Mouse (Mus musculus): Measurements from ENCODE around the gene Mlst8. TPM values are rescaled to one million over a fixed set of nuclear protein-coding genes. Genes with fewer than 3 reads are reported as not detected.
A peak's percentile ranks its signal among the peaks of the same experiment; 100 is the strongest.
"Not testable (repeated sequence)": the region's sequence is repeated elsewhere in the genome, so short reads cannot be mapped to it uniquely, and the experiment has no call there.

Mlst8 gene
- polyA plus RNA-seq, 2 experiments, result 9.6 to 13.5 TPM

GRCm38 (mm10) chr17:24425905-24426304, 53.0 kb downstream of the Mlst8 start:
- Histone ChIP-seq H3K27ac (peak overlapping the region; percentile 32), H3K9ac (replicated peaks) (no peak overlapping the region; the same call in 1 of the 2 replicates), H3K9me3 (ENCODE audit: control insufficient read depth, low read length) (no peaks in the 10 kb centered on the region), H3K4me2 (ENCODE audit: low read depth) (peak overlapping the region; percentile 95), H3K4me1 (replicated peaks; ENCODE audit: control insufficient read depth in 2 of 2, insufficient read depth in 2 of 2, low read length in 1 of 2) (peaks cover 2 to 4% of the 10 kb centered on the region in 2 experiments; a peak in 2 of 4 replicates), H3K27me3 (ENCODE audit: control insufficient read depth, insufficient read depth, low read length) (no peaks in the 10 kb centered on the region), H3K36me3 (replicated peaks; ENCODE audit: control insufficient read depth, insufficient read depth, low read depth) (peaks cover 45% of the 10 kb centered on the region), H3K4me3 (ENCODE audit: insufficient read depth in 1 of 2, low read depth in 2 of 2, low read length in 2 of 2) (no peak overlapping the region)
- DNase-seq (ENCODE audit: low read depth in 3 of 3, low spot score in 3 of 3) (no peak), ATAC-seq (ENCODE audit: insufficient read depth) (no peak)
- 84% methylated on average over 7 of the region's 7 CpGs for WGBS (ENCODE audit: insufficient replicate concordance)
- TF ChIP-seq CTCF (IDR thresholded peaks at IDR 0.05; ENCODE audit: low read depth) (no peak), EP300 (IDR thresholded peaks at IDR 0.05; ENCODE audit: low read depth) (no peak)

DNA sequence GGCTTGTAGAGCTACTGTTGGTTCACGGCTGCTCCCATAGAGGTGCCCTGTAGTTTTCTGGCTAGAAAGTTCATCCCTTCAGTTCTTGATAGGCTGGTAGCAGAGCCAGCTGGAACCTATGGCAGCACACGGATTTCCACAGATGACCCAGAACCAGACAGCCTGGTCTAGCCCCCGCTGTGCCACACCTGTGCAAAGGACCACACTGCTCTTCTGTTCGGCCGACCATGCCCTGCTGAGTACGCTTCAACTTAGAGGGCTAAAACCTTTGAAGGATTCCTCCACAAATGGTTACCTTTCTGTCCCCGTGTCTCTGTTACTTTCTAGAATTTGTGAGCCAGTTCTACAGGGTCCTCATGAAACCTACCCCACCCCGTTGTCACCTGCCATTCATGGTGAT, 53.6 kb downstream of the Mlst8 start:
- peaks cover 51% of the 10 kb centered on the region for H3K36me3 ChIP-seq (replicated peaks; ENCODE audit: control insufficient read depth, insufficient read depth, low read depth)
- not testable (repeated sequence) for DNase-seq (ENCODE audit: low read depth in 3 of 3, low spot score in 3 of 3); H3K4me3 ChIP-seq (ENCODE audit: insufficient read depth in 1 of 2, low read depth in 2 of 2, low read length in 2 of 2); H3K4me2 ChIP-seq (ENCODE audit: low read depth); H3K27me3 ChIP-seq (ENCODE audit: control insufficient read depth, insufficient read depth, low read length); ATAC-seq (ENCODE audit: insufficient read depth); H3K9me3 ChIP-seq (ENCODE audit: control insufficient read depth, low read length); H3K9ac ChIP-seq (replicated peaks); H3K4me1 ChIP-seq (replicated peaks; ENCODE audit: control insufficient read depth in 2 of 2, insufficient read depth in 2 of 2, low read length in 1 of 2); H3K27ac ChIP-seq
- WGBS (ENCODE audit: insufficient replicate concordance), result 82% methylated on average over 5 of the region's 8 CpGs

DNA sequence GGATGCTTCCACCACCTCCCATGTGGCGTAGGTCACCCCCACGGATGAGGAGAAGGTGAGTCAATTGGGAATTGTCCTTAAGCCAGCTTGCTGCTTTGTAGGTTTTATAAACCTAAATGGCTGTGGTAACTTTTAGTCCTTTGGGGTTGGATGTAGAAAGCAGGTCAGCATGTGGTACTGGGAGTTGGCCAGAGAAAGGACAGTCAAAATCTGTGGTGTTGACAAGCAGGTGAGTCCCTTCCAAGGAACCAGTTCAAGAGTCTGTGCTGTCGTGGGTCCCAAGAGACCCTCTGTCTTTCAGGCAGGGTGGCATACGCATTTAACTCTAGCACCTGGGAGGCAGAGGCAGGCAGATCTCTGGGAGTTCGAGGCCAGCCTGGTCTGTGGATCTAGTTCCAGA, 54.4 kb downstream of the Mlst8 start:
- H3K4me2 ChIP-seq (ENCODE audit: low read depth), result no peak overlapping the region
- ATAC-seq (ENCODE audit: insufficient read depth) (no peak), DNase-seq (ENCODE audit: low read depth in 3 of 3, low spot score in 3 of 3) (no peak)
- peaks cover 59% of the 10 kb centered on the region for H3K36me3 ChIP-seq (replicated peaks; ENCODE audit: control insufficient read depth, insufficient read depth, low read depth)
- H3K9me3 ChIP-seq (ENCODE audit: control insufficient read depth, low read length), result no peaks in the 10 kb centered on the region
- H3K27me3 ChIP-seq (ENCODE audit: control insufficient read depth, insufficient read depth, low read length), result no peaks in the 10 kb centered on the region
- WGBS (ENCODE audit: insufficient replicate concordance), result 85% methylated on average over 5 of the region's 5 CpGs
- no peak for TF ChIP-seq CTCF (IDR thresholded peaks at IDR 0.05; ENCODE audit: low read depth)
- H3K27ac ChIP-seq, result no peak overlapping the region
- no peak overlapping the region for H3K4me3 ChIP-seq (ENCODE audit: insufficient read depth in 1 of 2, low read depth in 2 of 2, low read length in 2 of 2)
- H3K4me1 ChIP-seq (replicated peaks; ENCODE audit: control insufficient read depth in 2 of 2, insufficient read depth in 2 of 2, low read length in 1 of 2), result peaks cover 2 to 4% of the 10 kb centered on the region in 2 experiments; a peak in 2 of 4 replicates
- H3K9ac ChIP-seq (replicated peaks), result no peak overlapping the region

Other genes starting within 250 kb of the Mlst8 start
- 34.0 and 36.9 TPM in 2 replicates for gene Ccnf, start 227.6 kb downstream of the Mlst8 start, polyA plus RNA-seq (2012; rRNA removed)
- gene Ccnf, start 227.6 kb downstream of the Mlst8 start, polyA plus RNA-seq (2014; fragmentation: Nextera tagmentation; extraction: Ambion mirVana), result 69.5 and 71.7 TPM in 2 replicates
- 0.04 TPM in 1 of 2 replicates, not detected in the other for gene Abca17, start 128.0 kb downstream of the Mlst8 start, polyA plus RNA-seq (2012; rRNA removed)
- gene Abca17, start 128.0 kb downstream of the Mlst8 start, polyA plus RNA-seq (2014; fragmentation: Nextera tagmentation; extraction: Ambion mirVana), result not detected in 2 replicates
- gene Abca3, start 127.1 kb downstream of the Mlst8 start, polyA plus RNA-seq (2012; rRNA removed), result 14.4 and 14.8 TPM in 2 replicates
- 12.5 and 14.4 TPM in 2 replicates for gene Abca3, start 127.1 kb downstream of the Mlst8 start, polyA plus RNA-seq (2014; fragmentation: Nextera tagmentation; extraction: Ambion mirVana)
- 91.5 and 114 TPM in 2 replicates for gene Rnps1, start 64.5 kb downstream of the Mlst8 start, polyA plus RNA-seq (2012; rRNA removed)
- 90.6 and 96.3 TPM in 2 replicates for gene Rnps1, start 64.5 kb downstream of the Mlst8 start, polyA plus RNA-seq (2014; fragmentation: Nextera tagmentation; extraction: Ambion mirVana)
- 42.3 and 48.3 TPM in 2 replicates for gene Eci1, start 52.4 kb downstream of the Mlst8 start, polyA plus RNA-seq (2012; rRNA removed)
- 56.4 and 64.7 TPM in 2 replicates for gene Eci1, start 52.4 kb downstream of the Mlst8 start, polyA plus RNA-seq (2014; fragmentation: Nextera tagmentation; extraction: Ambion mirVana)
- gene Dnase1l2, start 36.0 kb downstream of the Mlst8 start, polyA plus RNA-seq (2012; rRNA removed), result 2.1 and 2.3 TPM in 2 replicates
- gene Dnase1l2, start 36.0 kb downstream of the Mlst8 start, polyA plus RNA-seq (2014; fragmentation: Nextera tagmentation; extraction: Ambion mirVana), result 0.14 and 0.46 TPM in 2 replicates
- gene E4f1, start 8.8 kb downstream of the Mlst8 start, polyA plus RNA-seq (2012; rRNA removed), result 17.1 and 19.9 TPM in 2 replicates
- gene E4f1, start 8.8 kb downstream of the Mlst8 start, polyA plus RNA-seq (2014; fragmentation: Nextera tagmentation; extraction: Ambion mirVana), result 4.5 and 5.0 TPM in 2 replicates
- 37.9 and 38.2 TPM in 2 replicates for gene Pgp, start 8.7 kb downstream of the Mlst8 start, polyA plus RNA-seq (2012; rRNA removed)
- 70.4 and 76.7 TPM in 2 replicates for gene Pgp, start 8.7 kb downstream of the Mlst8 start, polyA plus RNA-seq (2014; fragmentation: Nextera tagmentation; extraction: Ambion mirVana)
- 0.29 and 0.30 TPM in 2 replicates for gene Bricd5, start 5.2 kb downstream of the Mlst8 start, polyA plus RNA-seq (2012; rRNA removed)
- gene Bricd5, start 5.2 kb downstream of the Mlst8 start, polyA plus RNA-seq (2014; fragmentation: Nextera tagmentation; extraction: Ambion mirVana), result 0.23 TPM in 1 of 2 replicates, not detected in the other
- 0.09 and 0.11 TPM in 2 replicates for gene Caskin1, start 9.5 kb upstream of the Mlst8 start, polyA plus RNA-seq (2012; rRNA removed)
- gene Caskin1, start 9.5 kb upstream of the Mlst8 start, polyA plus RNA-seq (2014; fragmentation: Nextera tagmentation; extraction: Ambion mirVana), result 0.08 TPM in 2 replicates
- gene Traf7, start 48.9 kb upstream of the Mlst8 start, polyA plus RNA-seq (2012; rRNA removed), result 55.4 and 64.2 TPM in 2 replicates
- 25.6 and 29.4 TPM in 2 replicates for gene Traf7, start 48.9 kb upstream of the Mlst8 start, polyA plus RNA-seq (2014; fragmentation: Nextera tagmentation; extraction: Ambion mirVana)
- 0.21 and 0.28 TPM in 2 replicates for gene Rab26, start 55.1 kb upstream of the Mlst8 start, polyA plus RNA-seq (2012; rRNA removed)
- 0.95 and 1.0 TPM in 2 replicates for gene Rab26, start 55.1 kb upstream of the Mlst8 start, polyA plus RNA-seq (2014; fragmentation: Nextera tagmentation; extraction: Ambion mirVana)
- 3.4 and 4.0 TPM in 2 replicates for gene Pkd1, start 70.8 kb upstream of the Mlst8 start, polyA plus RNA-seq (2012; rRNA removed)
- gene Pkd1, start 70.8 kb upstream of the Mlst8 start, polyA plus RNA-seq (2014; fragmentation: Nextera tagmentation; extraction: Ambion mirVana), result 1.8 and 2.9 TPM in 2 replicates
- 17.0 and 21.4 TPM in 2 replicates for gene Tsc2, start 153.6 kb upstream of the Mlst8 start, polyA plus RNA-seq (2012; rRNA removed)
- 17.6 and 23.8 TPM in 2 replicates for gene Tsc2, start 153.6 kb upstream of the Mlst8 start, polyA plus RNA-seq (2014; fragmentation: Nextera tagmentation; extraction: Ambion mirVana)
- gene Nthl1, start 153.6 kb upstream of the Mlst8 start, polyA plus RNA-seq (2012; rRNA removed), result 6.2 and 6.6 TPM in 2 replicates
- gene Nthl1, start 153.6 kb upstream of the Mlst8 start, polyA plus RNA-seq (2014; fragmentation: Nextera tagmentation; extraction: Ambion mirVana), result 5.9 and 6.1 TPM in 2 replicates
- 5.5 and 5.7 TPM in 2 replicates for gene Slc9a3r2, start 171.2 kb upstream of the Mlst8 start, polyA plus RNA-seq (2012; rRNA removed)
- 8.1 and 9.9 TPM in 2 replicates for gene Slc9a3r2, start 171.2 kb upstream of the Mlst8 start, polyA plus RNA-seq (2014; fragmentation: Nextera tagmentation; extraction: Ambion mirVana)
- gene Npw, start 179.4 kb upstream of the Mlst8 start, polyA plus RNA-seq (2012; rRNA removed), result 0.27 TPM in 1 of 2 replicates, not detected in the other
- gene Npw, start 179.4 kb upstream of the Mlst8 start, polyA plus RNA-seq (2014; fragmentation: Nextera tagmentation; extraction: Ambion mirVana), result 0.29 TPM in 1 of 2 replicates, not detected in the other
- gene Zfp598, start 190.6 kb upstream of the Mlst8 start, polyA plus RNA-seq (2012; rRNA removed), result 21.3 and 23.8 TPM in 2 replicates
- 10.7 and 14.5 TPM in 2 replicates for gene Zfp598, start 190.6 kb upstream of the Mlst8 start, polyA plus RNA-seq (2014; fragmentation: Nextera tagmentation; extraction: Ambion mirVana)
- gene Syngr3, start 210.9 kb upstream of the Mlst8 start, polyA plus RNA-seq (2012; rRNA removed), result 0.06 and 0.14 TPM in 2 replicates
- gene Syngr3, start 210.9 kb upstream of the Mlst8 start, polyA plus RNA-seq (2014; fragmentation: Nextera tagmentation; extraction: Ambion mirVana), result 0.08 TPM in 1 of 2 replicates, not detected in the other
- gene Gfer, start 217.1 kb upstream of the Mlst8 start, polyA plus RNA-seq (2012; rRNA removed), result 13.9 and 19.5 TPM in 2 replicates
- 30.2 and 32.3 TPM in 2 replicates for gene Gfer, start 217.1 kb upstream of the Mlst8 start, polyA plus RNA-seq (2014; fragmentation: Nextera tagmentation; extraction: Ambion mirVana)
- gene Noxo1, start 217.2 kb upstream of the Mlst8 start, polyA plus RNA-seq (2012; rRNA removed), result 0.87 and 0.97 TPM in 2 replicates
- 0.25 and 0.30 TPM in 2 replicates for gene Noxo1, start 217.2 kb upstream of the Mlst8 start, polyA plus RNA-seq (2014; fragmentation: Nextera tagmentation; extraction: Ambion mirVana)
- gene Tbl3, start 228.6 kb upstream of the Mlst8 start, polyA plus RNA-seq (2012; rRNA removed), result 20.5 and 26.8 TPM in 2 replicates
- gene Tbl3, start 228.6 kb upstream of the Mlst8 start, polyA plus RNA-seq (2014; fragmentation: Nextera tagmentation; extraction: Ambion mirVana), result 31.3 and 33.4 TPM in 2 replicates
- 0.11 and 0.29 TPM in 2 replicates for gene Rnf151, start 239.0 kb upstream of the Mlst8 start, polyA plus RNA-seq (2012; rRNA removed)
- gene Rnf151, start 239.0 kb upstream of the Mlst8 start, polyA plus RNA-seq (2014; fragmentation: Nextera tagmentation; extraction: Ambion mirVana), result not detected in 2 replicates
- gene Rps2, start 239.0 kb upstream of the Mlst8 start, polyA plus RNA-seq (2012; rRNA removed), result 2,096 and 2,246 TPM in 2 replicates
- 1,219 and 1,250 TPM in 2 replicates for gene Rps2, start 239.0 kb upstream of the Mlst8 start, polyA plus RNA-seq (2014; fragmentation: Nextera tagmentation; extraction: Ambion mirVana)
- gene Ndufb10, start 245.4 kb upstream of the Mlst8 start, polyA plus RNA-seq (2012; rRNA removed), result 84.0 and 162 TPM in 2 replicates
- gene Ndufb10, start 245.4 kb upstream of the Mlst8 start, polyA plus RNA-seq (2014; fragmentation: Nextera tagmentation; extraction: Ambion mirVana), result 207 and 216 TPM in 2 replicates
- 0.03 TPM in 1 of 2 replicates, not detected in the other for gene Rpl3l, start 248.7 kb upstream of the Mlst8 start, polyA plus RNA-seq (2012; rRNA removed)
- not detected in 2 replicates for gene Rpl3l, start 248.7 kb upstream of the Mlst8 start, polyA plus RNA-seq (2014; fragmentation: Nextera tagmentation; extraction: Ambion mirVana)

Data from liver, embryonic 14.5 days (tissue).